Mouse (Mus musculus) lung, embryonic 14.5 days (tissue): Measurements from ENCODE around the gene Retreg3. TPM values are rescaled to one million over a fixed set of nuclear protein-coding genes. Genes with fewer than 3 reads are reported as not detected.

Source experiments
- ATAC-seq: fragments of 200-750 bp; cut with Nextera tagmentation; 2 replicates; pipeline ENCODE4 v1.8.0; 2017; ENCODE audit warnings: mild to moderate bottlenecking, moderate TSS enrichment, moderate library complexity; ENCODE audit not compliant: insufficient read depth
- DNase-seq: peaks from one replicate; pipeline ENCODE4 v3.0.0-alpha.2; 2015
- H3K27ac ChIP-seq: fragments of 300-500 bp; sonication (generic); 2 replicates; pipeline ENCODE4 v1.5.1; 2014; ENCODE audit warnings: low read depth, mild to moderate bottlenecking, moderate library complexity
- H3K27me3 ChIP-seq: fragments of 300-500 bp; sonication (generic); 2 replicates; pipeline ENCODE4 v1.6.1; 2014; ENCODE audit warnings: low read length, control low read depth; ENCODE audit not compliant: insufficient read depth
- H3K36me3 ChIP-seq: fragments of 300-500 bp; sonication (generic); 2 replicates; pipeline ENCODE4 v1.6.1; 2014; ENCODE audit warnings: control low read depth; ENCODE audit not compliant: insufficient read depth
- H3K4me1 ChIP-seq: fragments of 300-500 bp; sonication (generic); 2 replicates; pipeline ENCODE4 v1.6.1; 2014; ENCODE audit warnings: antibody characterized with exemption, control low read depth; ENCODE audit not compliant: insufficient read depth
- H3K4me2 ChIP-seq: fragments of 300-500 bp; sonication (generic); 2 replicates; pipeline ENCODE4 v1.6.1; 2014; ENCODE audit warnings: mild to moderate bottlenecking
- H3K4me3 ChIP-seq: fragments of 300-500 bp; sonication (generic); 2 replicates; pipeline ENCODE4 v1.5.1; 2014; ENCODE audit warnings: low read depth, low read length
- H3K9ac ChIP-seq: fragments of 300-500 bp; sonication (generic); 2 replicates; pipeline ENCODE4 v1.6.1; 2014
- H3K9me3 ChIP-seq: fragments of 300-500 bp; sonication (generic); 2 replicates; pipeline ENCODE4 v1.6.1; 2016; ENCODE audit warnings: low read depth, low read length, control low read depth
- CTCF ChIP-seq: IDR thresholded peaks from 2 replicates; pipeline ENCODE4 v1.5.1; 2016; ENCODE audit warnings: antibody characterized with exemption, low read depth
- WGBS: fragments of 180-500 bp; shearing (Covaris S2); extraction: QIAGEN DNeasy Blood & Tissue Kit; methylation state at CpG from one replicate; pipeline ENCODE4 v1.1.7; 2014; 5-methylcytosine and 5-hydroxymethylcytosine counted together
- polyA plus RNA-seq: library from polyadenylated mRNA; unstranded; fragments of >200 nt; fragmentation: Nextera tagmentation; extraction: Ambion mirVana; gene quantifications from 2 replicates; pipeline ENCODE4 v1.2.1, GENCODE M21; 2014

Retreg3 gene
- polyA plus RNA-seq, 1 experiment from 2014 or later: 9.3 TPM

GRCm38 (mm10) chr11:101146377-101146776, 26.7 kb upstream of the Retreg3 start:
- DNase-seq: no peak

GRCm38 (mm10) chr11:101143338-101144225, 23.9 kb upstream of the Retreg3 start:
- Histone ChIP-seq H3K4me2 (peak overlapping the region; percentile 63), H3K36me3 (no peaks in the 10 kb centered on the region), H3K9me3 (no peaks in the 10 kb centered on the region), H3K9ac (peak overlapping the region; percentile 40), H3K27ac (no peak overlapping the region), H3K27me3 (peaks cover 9% of the 10 kb centered on the region; the same call in 1 of the 2 replicates), H3K4me1 (peaks cover 11% of the 10 kb centered on the region), H3K4me3 (peak overlapping the region; percentile 24)
- ATAC-seq: peak; percentile 58; the same call in 1 of the 2 replicates
- 19% methylated on average over 19 of the region's 19 CpGs for WGBS
- peak; percentile 73 for DNase-seq
- no peak for TF ChIP-seq CTCF

More at GRCm38 (mm10) chr11:101146377-101146776, 26.7 kb upstream of the Retreg3 start:
- no peaks in the 10 kb centered on the region for H3K36me3 ChIP-seq
- ATAC-seq: no peak
- H3K27me3 ChIP-seq: no peaks in the 10 kb centered on the region
- 25% methylated on average over 10 of the region's 10 CpGs for WGBS
- no peak overlapping the region for H3K4me3 ChIP-seq
- no peak overlapping the region for H3K27ac ChIP-seq
- no peak overlapping the region for H3K4me2 ChIP-seq
- no peak overlapping the region for H3K9ac ChIP-seq
- 0 out of 2 replicates have a peak, but pooled peaks cover 4% of the 10 kb centered on the region for H3K4me1 ChIP-seq
- H3K9me3 ChIP-seq: no peaks in the 10 kb centered on the region
- TF ChIP-seq CTCF: no peak

GRCm38 (mm10) chr11:101142215-101142967, 22.7 kb upstream of the Retreg3 start:
- Histone ChIP-seq H3K36me3 (no peaks in the 10 kb centered on the region), H3K27me3 (peaks cover 9% of the 10 kb centered on the region; the same call in 1 of the 2 replicates), H3K4me1 (peaks cover 11% of the 10 kb centered on the region), H3K9me3 (no peaks in the 10 kb centered on the region), H3K9ac (no peak overlapping the region), H3K4me3 (no peak overlapping the region), H3K27ac (no peak overlapping the region), H3K4me2 (no peak overlapping the region)
- ATAC-seq: no peak
- TF ChIP-seq CTCF: no peak
- DNase-seq: no peak
- WGBS: 78% methylated on average over 10 of the region's 10 CpGs

- H3K9ac ChIP-seq: no peak overlapping the region
- H3K4me1 ChIP-seq: peaks cover 11% of the 10 kb centered on the region
- peak overlapping the region; percentile 65; the same call in 1 of the 2 replicates for H3K27ac ChIP-seq
- no peaks in the 10 kb centered on the region for H3K36me3 ChIP-seq
- TF ChIP-seq CTCF: no peak
- ATAC-seq (no peak), DNase-seq (no peak)
- H3K4me3 ChIP-seq: no peak overlapping the region
- WGBS: 74% methylated on average over 8 of the region's 8 CpGs
- H3K9me3 ChIP-seq: no peaks in the 10 kb centered on the region
- peaks cover 9% of the 10 kb centered on the region; the same call in 1 of the 2 replicates for H3K27me3 ChIP-seq
- no peak overlapping the region for H3K4me2 ChIP-seq
Measured at GRCm38 (mm10) chr11:101141088-101141487, 21.4 kb upstream of the Retreg3 start.

- H3K27ac ChIP-seq: peak overlapping the region; percentile 65; the same call in 1 of the 2 replicates
- no peak for TF ChIP-seq CTCF
- H3K4me2 ChIP-seq: peak overlapping the region; percentile 57
- H3K9ac ChIP-seq: peak overlapping the region; percentile 41
- DNase-seq: peak; percentile 78
- 0 out of 2 replicates have a peak, but pooled peaks have one; percentile 22 for ATAC-seq
- no peaks in the 10 kb centered on the region for H3K9me3 ChIP-seq
- no peaks in the 10 kb centered on the region for H3K36me3 ChIP-seq
- peak overlapping the region; percentile 26 for H3K4me3 ChIP-seq
- peaks cover 11% of the 10 kb centered on the region for H3K4me1 ChIP-seq
- H3K27me3 ChIP-seq: peaks cover 9% of the 10 kb centered on the region; the same call in 1 of the 2 replicates
- 31% methylated on average over 27 of the region's 27 CpGs for WGBS
Measured at GRCm38 (mm10) chr11:101140164-101140819, 20.6 kb upstream of the Retreg3 start.

- peaks cover 9% of the 10 kb centered on the region; the same call in 1 of the 2 replicates for H3K27me3 ChIP-seq
- H3K4me3 ChIP-seq: peak overlapping the region; percentile 17; the same call in 1 of the 2 replicates
- peak overlapping the region; percentile 50 for H3K27ac ChIP-seq
- 17% methylated on average over 15 of the region's 15 CpGs for WGBS
- no peaks in the 10 kb centered on the region for H3K36me3 ChIP-seq
- peak overlapping the region; percentile 46 for H3K4me2 ChIP-seq
- H3K9ac ChIP-seq: no peak overlapping the region
- peaks cover 11% of the 10 kb centered on the region for H3K4me1 ChIP-seq
- H3K9me3 ChIP-seq: no peaks in the 10 kb centered on the region
- ATAC-seq: peak; percentile 55; the same call in 1 of the 2 replicates
- TF ChIP-seq CTCF: 0 out of 2 replicates have a peak, but pooled peaks have one; percentile 9
- peak; percentile 69 for DNase-seq
Measured at GRCm38 (mm10) chr11:101138536-101139181, 19.0 kb upstream of the Retreg3 start.
